Mouse (Mus musculus): ENCODE results near the gene Uqcc3. TPM values are rescaled to one million over a fixed set of nuclear protein-coding genes. Genes with fewer than 3 reads are reported as not detected.

Uqcc3 gene
- polyA plus RNA-seq, 1 experiment, result 14.4 TPM

- H3K4me3 ChIP-seq (ENCODE audit: low read depth, low read length), result no peak overlapping the region
- no peak overlapping the region for H3K27ac ChIP-seq (ENCODE audit: insufficient read depth, low read length)
- no peaks in the 10 kb centered on the region for H3K27me3 ChIP-seq (ENCODE audit: control insufficient read depth, insufficient read depth, low read length, poor library complexity, severe bottlenecking)
- no peaks in the 10 kb centered on the region for H3K9me3 ChIP-seq (replicated peaks; ENCODE audit: control insufficient read depth, insufficient read depth, low read length, poor library complexity, severe bottlenecking)
- no peak overlapping the region for H3K9ac ChIP-seq (ENCODE audit: low read depth, poor library complexity, severe bottlenecking)
- H3K4me1 ChIP-seq (ENCODE audit: control insufficient read depth, insufficient read depth, low read length), result no peaks in the 10 kb centered on the region
- no peak for TF ChIP-seq POLR2A (IDR thresholded peaks at IDR 0.05; ENCODE audit: insufficient read depth, low read length)
- no peak for TF ChIP-seq CTCF (IDR thresholded peaks at IDR 0.05; ENCODE audit: low read depth, low read length)
- TF ChIP-seq EP300 (IDR thresholded peaks at IDR 0.05; ENCODE audit: insufficient read depth, low read depth, low read length), result no peak
- H3K36me3 ChIP-seq (ENCODE audit: control insufficient read depth, insufficient read depth, low read length, poor library complexity, severe bottlenecking), result peaks cover 69% of the 10 kb centered on the region
Measured at GRCm38 (mm10) chr19:8914212-8914611, 33.5 kb upstream of the Uqcc3 start.

- H3K27me3 ChIP-seq (ENCODE audit: control insufficient read depth, insufficient read depth, low read length, poor library complexity, severe bottlenecking), result no peaks in the 10 kb centered on the region
- peaks cover 87% of the 10 kb centered on the region for H3K36me3 ChIP-seq (ENCODE audit: control insufficient read depth, insufficient read depth, low read length, poor library complexity, severe bottlenecking)
- H3K27ac ChIP-seq (ENCODE audit: insufficient read depth, low read length), result no peak overlapping the region
- TF ChIP-seq EP300 (IDR thresholded peaks at IDR 0.05; ENCODE audit: insufficient read depth, low read depth, low read length) (no peak), CTCF (IDR thresholded peaks at IDR 0.05; ENCODE audit: low read depth, low read length) (no peak), POLR2A (IDR thresholded peaks at IDR 0.05; ENCODE audit: insufficient read depth, low read length) (no peak)
- no peaks in the 10 kb centered on the region for H3K4me1 ChIP-seq (ENCODE audit: control insufficient read depth, insufficient read depth, low read length)
- H3K9me3 ChIP-seq (replicated peaks; ENCODE audit: control insufficient read depth, insufficient read depth, low read length, poor library complexity, severe bottlenecking), result no peaks in the 10 kb centered on the region
- no peak overlapping the region for H3K4me3 ChIP-seq (ENCODE audit: low read depth, low read length)
- no peak overlapping the region for H3K9ac ChIP-seq (ENCODE audit: low read depth, poor library complexity, severe bottlenecking)
Measured at GRCm38 (mm10) chr19:8911810-8912209, 31.1 kb upstream of the Uqcc3 start.

- H3K27me3 ChIP-seq (ENCODE audit: control insufficient read depth, insufficient read depth, low read length, poor library complexity, severe bottlenecking), result no peaks in the 10 kb centered on the region
- H3K36me3 ChIP-seq (ENCODE audit: control insufficient read depth, insufficient read depth, low read length, poor library complexity, severe bottlenecking), result peaks cover 86% of the 10 kb centered on the region
- H3K9ac ChIP-seq (ENCODE audit: low read depth, poor library complexity, severe bottlenecking), result no peak overlapping the region
- TF ChIP-seq CTCF (IDR thresholded peaks at IDR 0.05; ENCODE audit: low read depth, low read length) (no peak), POLR2A (IDR thresholded peaks at IDR 0.05; ENCODE audit: insufficient read depth, low read length) (no peak), EP300 (IDR thresholded peaks at IDR 0.05; ENCODE audit: insufficient read depth, low read depth, low read length) (no peak)
- no peak overlapping the region for H3K4me3 ChIP-seq (ENCODE audit: low read depth, low read length)
- no peak overlapping the region for H3K27ac ChIP-seq (ENCODE audit: insufficient read depth, low read length)
- H3K4me1 ChIP-seq (ENCODE audit: control insufficient read depth, insufficient read depth, low read length), result no peaks in the 10 kb centered on the region
- no peaks in the 10 kb centered on the region for H3K9me3 ChIP-seq (replicated peaks; ENCODE audit: control insufficient read depth, insufficient read depth, low read length, poor library complexity, severe bottlenecking)
Measured at GRCm38 (mm10) chr19:8908531-8908930, 27.8 kb upstream of the Uqcc3 start.

- TF ChIP-seq CTCF (IDR thresholded peaks at IDR 0.05; ENCODE audit: low read depth, low read length) (no peak), POLR2A (IDR thresholded peaks at IDR 0.05; ENCODE audit: insufficient read depth, low read length) (no peak), EP300 (IDR thresholded peaks at IDR 0.05; ENCODE audit: insufficient read depth, low read depth, low read length) (no peak)
Measured at GRCm38 (mm10) chr19:8903412-8903811, 22.7 kb upstream of the Uqcc3 start.

GRCm38 (mm10) chr19:8899079-8899478, 18.4 kb upstream of the Uqcc3 start:
- no peaks in the 10 kb centered on the region for H3K4me1 ChIP-seq (ENCODE audit: control insufficient read depth, insufficient read depth, low read length)
- H3K36me3 ChIP-seq (ENCODE audit: control insufficient read depth, insufficient read depth, low read length, poor library complexity, severe bottlenecking), result peaks cover 36% of the 10 kb centered on the region
- H3K4me3 ChIP-seq (ENCODE audit: low read depth, low read length), result no peak overlapping the region
- H3K27ac ChIP-seq (ENCODE audit: insufficient read depth, low read length), result no peak overlapping the region
- peak overlapping the region; percentile 94 for H3K9ac ChIP-seq (ENCODE audit: low read depth, poor library complexity, severe bottlenecking)
- H3K27me3 ChIP-seq (ENCODE audit: control insufficient read depth, insufficient read depth, low read length, poor library complexity, severe bottlenecking), result no peaks in the 10 kb centered on the region
- H3K9me3 ChIP-seq (replicated peaks; ENCODE audit: control insufficient read depth, insufficient read depth, low read length, poor library complexity, severe bottlenecking), result no peaks in the 10 kb centered on the region
- TF ChIP-seq EP300 (IDR thresholded peaks at IDR 0.05; ENCODE audit: insufficient read depth, low read depth, low read length), result no peak
- no peak for TF ChIP-seq CTCF (IDR thresholded peaks at IDR 0.05; ENCODE audit: low read depth, low read length)
- TF ChIP-seq POLR2A (IDR thresholded peaks at IDR 0.05; ENCODE audit: insufficient read depth, low read length), result no peak

More at GRCm38 (mm10) chr19:8903412-8903811, 22.7 kb upstream of the Uqcc3 start:
- Histone ChIP-seq H3K27ac (ENCODE audit: insufficient read depth, low read length) (no peak overlapping the region), H3K36me3 (ENCODE audit: control insufficient read depth, insufficient read depth, low read length, poor library complexity, severe bottlenecking) (peaks cover 56% of the 10 kb centered on the region), H3K4me1 (ENCODE audit: control insufficient read depth, insufficient read depth, low read length) (no peaks in the 10 kb centered on the region), H3K9me3 (replicated peaks; ENCODE audit: control insufficient read depth, insufficient read depth, low read length, poor library complexity, severe bottlenecking) (no peaks in the 10 kb centered on the region), H3K27me3 (ENCODE audit: control insufficient read depth, insufficient read depth, low read length, poor library complexity, severe bottlenecking) (no peaks in the 10 kb centered on the region), H3K4me3 (ENCODE audit: low read depth, low read length) (no peak overlapping the region), H3K9ac (ENCODE audit: low read depth, poor library complexity, severe bottlenecking) (no peak overlapping the region)

- peaks cover 32% of the 10 kb centered on the region for H3K36me3 ChIP-seq (ENCODE audit: control insufficient read depth, insufficient read depth, low read length, poor library complexity, severe bottlenecking)
- H3K9me3 ChIP-seq (replicated peaks; ENCODE audit: control insufficient read depth, insufficient read depth, low read length, poor library complexity, severe bottlenecking), result no peaks in the 10 kb centered on the region
- H3K9ac ChIP-seq (ENCODE audit: low read depth, poor library complexity, severe bottlenecking), result peak overlapping the region; percentile 94
- H3K27ac ChIP-seq (ENCODE audit: insufficient read depth, low read length), result peak overlapping the region; percentile 54
- TF ChIP-seq EP300 (IDR thresholded peaks at IDR 0.05; ENCODE audit: insufficient read depth, low read depth, low read length) (no peak), CTCF (IDR thresholded peaks at IDR 0.05; ENCODE audit: low read depth, low read length) (no peak), POLR2A (IDR thresholded peaks at IDR 0.05; ENCODE audit: insufficient read depth, low read length) (no peak)
- no peaks in the 10 kb centered on the region for H3K27me3 ChIP-seq (ENCODE audit: control insufficient read depth, insufficient read depth, low read length, poor library complexity, severe bottlenecking)
- H3K4me3 ChIP-seq (ENCODE audit: low read depth, low read length), result peak overlapping the region; percentile 93
- H3K4me1 ChIP-seq (ENCODE audit: control insufficient read depth, insufficient read depth, low read length), result no peaks in the 10 kb centered on the region
Measured at GRCm38 (mm10) chr19:8898576-8898975, 17.9 kb upstream of the Uqcc3 start.

All from ES-Bruce4 (cell line).